Mouse (Mus musculus): ENCODE measurements around the gene Ttyh1.

Gene Ttyh1

DNA sequence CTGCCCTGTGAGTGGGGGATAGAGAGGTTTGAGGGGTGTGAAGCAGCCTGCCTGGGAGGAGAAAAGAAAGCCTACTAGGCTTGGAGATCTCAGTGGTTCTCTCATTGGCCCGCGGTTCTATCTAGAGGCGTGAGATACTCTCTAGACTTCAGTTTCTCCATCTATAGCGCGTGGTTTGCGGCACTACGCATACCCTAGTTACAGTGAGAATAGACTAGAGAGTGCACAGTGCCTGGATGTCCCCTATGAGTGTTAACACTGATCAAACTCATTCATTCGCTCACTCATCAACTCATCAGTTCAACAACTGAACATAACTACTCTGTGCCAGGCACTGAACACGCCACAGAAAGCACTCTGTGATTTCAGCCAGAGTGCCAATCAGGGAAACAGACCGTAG lies 3.6 kb downstream of the Ttyh1 start:
- no peak for DNase-seq (ENCODE audit: low read depth, low spot score)

DNA sequence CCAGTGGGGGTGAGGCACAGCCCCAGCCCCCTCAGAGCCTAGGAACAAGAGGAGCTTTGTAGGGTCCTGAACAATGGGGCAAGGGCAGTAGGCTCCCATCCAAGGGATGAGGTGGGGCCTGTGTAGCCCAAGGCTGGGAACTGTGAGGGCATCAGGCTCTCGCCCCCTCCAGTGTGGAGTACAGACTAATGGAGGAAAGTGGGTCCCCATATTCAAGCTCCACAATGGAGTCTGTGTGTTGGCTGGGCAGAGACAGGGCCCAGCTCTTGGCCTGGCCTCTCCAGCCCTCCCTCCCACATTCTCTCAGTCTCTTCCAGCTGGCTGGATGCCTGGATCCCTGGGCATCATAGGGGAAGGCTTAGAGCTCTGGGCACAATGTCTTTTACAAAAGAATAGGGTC lies 4.5 kb downstream of the Ttyh1 start:
- no peak for DNase-seq (ENCODE audit: low read depth, low spot score)

DNA sequence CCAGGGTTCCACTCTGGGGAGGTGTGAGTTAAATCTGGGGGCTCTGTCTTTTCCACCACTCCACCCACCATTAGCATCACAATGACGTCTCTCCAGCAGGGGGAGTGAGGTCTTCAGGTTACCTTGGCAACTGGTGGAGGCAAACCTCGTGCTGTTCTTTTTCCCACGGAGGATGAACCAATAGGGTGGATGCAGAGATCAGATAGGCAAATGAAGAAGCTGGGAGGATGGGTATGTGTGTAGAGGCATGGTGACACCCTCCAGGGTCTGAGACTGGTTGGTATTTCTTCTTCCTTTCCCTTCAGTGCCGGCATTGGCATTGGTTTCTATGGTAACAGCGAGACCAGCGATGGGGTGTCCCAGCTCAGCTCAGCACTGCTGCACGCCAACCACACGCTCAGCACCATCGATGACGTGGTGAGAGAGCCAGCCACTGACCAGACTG lies 5.1 kb downstream of the Ttyh1 start:
- DNase-seq (ENCODE audit: low read depth, low spot score): no peak

DNA sequence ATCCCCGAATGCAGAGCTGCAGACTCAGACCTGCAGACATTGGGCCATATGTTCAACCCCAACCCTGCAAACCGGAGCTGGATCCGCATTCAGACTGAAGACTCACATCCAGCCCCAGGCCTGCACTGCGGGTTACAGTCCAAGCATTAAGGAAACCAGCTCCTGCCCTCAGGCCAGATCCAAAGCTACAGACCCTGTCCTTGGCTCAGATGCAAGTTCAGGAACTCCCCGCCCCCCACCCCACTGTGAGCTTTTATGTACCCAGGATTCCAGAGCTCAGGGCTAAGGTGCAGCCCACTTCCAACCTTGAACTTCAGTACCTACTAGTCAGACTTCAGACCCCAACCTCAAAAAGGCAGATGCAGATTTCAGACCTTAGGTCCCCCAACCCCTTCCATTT lies 5.6 kb downstream of the Ttyh1 start:
- no peak for DNase-seq (ENCODE audit: low read depth, low spot score)

DNA sequence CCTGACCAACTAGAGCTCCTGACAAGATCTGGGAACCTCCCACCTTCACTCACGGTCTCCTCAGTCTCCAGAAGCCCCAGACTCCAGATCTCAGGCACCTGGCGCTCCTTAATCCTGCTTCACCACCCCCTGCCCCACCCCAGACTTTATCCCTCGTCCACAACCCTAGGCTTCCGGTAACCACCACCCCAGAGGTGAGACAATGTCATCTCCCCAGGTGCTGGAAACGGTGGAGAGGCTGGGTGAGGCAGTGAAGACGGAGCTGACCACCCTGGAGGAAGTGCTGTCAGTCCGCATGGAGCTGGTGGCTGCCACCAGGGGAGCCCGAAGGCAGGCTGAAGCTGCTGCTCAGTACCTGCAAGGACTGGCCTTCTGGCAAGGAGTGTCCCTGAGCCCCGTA lies 6.1 kb downstream of the Ttyh1 start:
- no peak for DNase-seq (ENCODE audit: low read depth, low spot score)

DNA sequence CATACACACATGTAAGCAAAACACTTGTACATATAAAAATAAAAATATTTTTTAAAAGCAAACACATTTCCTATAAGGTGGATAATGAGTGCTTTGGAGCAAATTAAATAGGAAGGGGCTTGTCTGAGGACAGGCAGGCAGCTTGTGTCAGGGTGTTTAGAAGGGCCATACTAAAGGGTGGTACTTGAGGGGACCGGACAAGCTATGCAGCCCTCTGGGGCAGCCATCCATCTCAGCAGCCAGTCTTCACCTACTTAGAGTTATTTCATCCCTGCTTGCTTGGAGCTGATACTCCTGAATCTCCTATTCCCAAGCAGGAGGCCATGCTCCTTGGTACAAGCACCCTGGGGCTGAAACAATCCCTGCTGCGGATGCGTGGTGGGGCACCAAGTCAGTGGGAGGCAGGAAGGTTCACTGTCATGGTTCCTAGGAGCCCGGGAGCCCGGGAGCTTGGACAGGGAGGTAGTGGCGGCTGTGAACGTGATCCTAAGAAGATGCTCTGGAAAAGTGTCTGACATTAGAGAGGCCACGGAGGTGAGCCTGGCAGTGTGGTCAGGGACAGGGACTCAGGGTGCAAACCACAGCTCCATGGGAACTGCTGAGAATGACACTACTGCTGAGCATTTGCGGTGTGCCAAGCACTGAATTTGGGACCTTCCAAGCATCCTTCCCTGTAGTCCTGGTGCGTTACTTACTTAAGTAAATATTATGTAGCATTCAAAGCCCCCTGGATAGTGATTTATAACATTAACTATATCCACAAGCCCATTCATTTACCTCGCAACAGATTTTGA lies 8.0 kb downstream of the Ttyh1 start:
- DNase-seq (ENCODE audit: low read depth, low spot score): no peak

DNA sequence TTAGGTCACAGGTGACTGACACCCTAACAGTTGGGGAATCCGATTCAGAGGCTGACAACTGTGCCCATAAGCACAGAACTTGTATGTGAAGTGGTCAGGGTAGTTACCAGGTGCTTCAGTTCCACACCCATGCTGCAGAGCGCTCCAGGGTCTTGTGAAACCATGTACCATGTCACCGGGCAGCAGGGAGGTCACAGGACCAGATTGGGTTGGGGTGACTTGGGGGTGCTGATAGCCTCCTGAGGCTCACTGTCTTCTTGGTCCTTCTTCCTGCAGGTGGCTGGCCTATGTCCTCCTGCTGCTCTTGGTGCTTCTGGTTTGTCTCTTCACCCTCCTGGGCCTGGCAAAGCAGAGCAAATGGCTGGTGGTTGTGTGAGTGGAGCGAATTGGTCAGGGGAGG lies 8.7 kb downstream of the Ttyh1 start:
- no peak for DNase-seq (ENCODE audit: low read depth, low spot score)

DNA sequence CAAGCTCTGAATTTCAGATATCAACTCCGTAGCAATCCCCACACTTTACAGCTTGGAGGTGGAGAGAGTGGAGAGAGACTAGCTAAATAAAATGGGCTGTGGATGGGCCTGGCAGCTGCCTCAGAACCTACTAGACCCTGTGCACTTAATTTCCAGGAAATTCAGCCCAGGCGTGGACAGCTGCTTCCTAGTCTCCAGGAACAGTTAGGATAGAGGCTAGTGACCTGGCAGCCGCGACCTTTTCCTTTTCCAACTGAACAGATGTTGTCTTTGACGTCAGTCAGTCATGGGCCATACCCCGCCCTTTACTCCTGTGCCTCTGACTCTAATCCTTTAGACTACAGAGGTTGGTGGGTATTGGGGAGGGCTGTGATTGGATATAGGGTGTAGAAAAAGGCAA lies 9.7 kb downstream of the Ttyh1 start:
- DNase-seq (ENCODE audit: low read depth, low spot score): no peak

DNA sequence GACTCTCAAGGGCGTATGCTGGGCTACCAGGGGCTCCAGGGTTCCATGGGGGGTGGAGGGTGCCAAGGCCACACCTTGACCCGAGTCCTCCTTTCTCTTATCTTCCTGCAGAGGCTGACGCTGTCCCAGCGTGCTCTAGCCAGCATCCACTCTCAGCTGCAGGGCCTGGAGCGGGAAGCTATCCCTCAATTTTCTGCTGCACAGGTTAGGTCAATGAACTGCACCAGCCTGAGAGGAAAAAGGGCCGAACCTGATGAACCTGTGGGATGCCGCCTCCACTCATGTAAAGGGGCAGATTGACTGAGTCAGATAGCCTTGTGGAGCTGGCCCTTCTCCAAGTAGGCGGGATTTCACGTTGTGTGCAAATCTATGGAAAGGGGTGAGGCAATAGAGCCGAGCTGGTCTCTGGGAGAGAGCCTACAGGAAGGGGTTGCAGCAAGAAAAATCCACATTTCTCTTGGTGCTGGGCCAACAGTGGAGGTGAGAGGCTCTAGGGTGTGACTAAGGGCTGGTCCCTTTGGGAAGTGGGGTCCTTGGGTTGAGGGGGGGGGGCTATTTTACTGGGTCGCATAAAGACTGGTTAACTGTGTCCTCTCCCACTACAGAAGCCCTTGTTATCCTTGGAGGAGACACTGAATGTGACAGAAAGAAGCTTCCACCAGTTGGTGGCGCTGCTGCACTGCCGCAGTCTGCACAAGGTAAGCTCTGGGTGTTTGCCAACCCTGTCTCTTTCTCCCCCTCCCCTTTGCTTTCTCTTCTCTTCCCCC lies 11.7 kb downstream of the Ttyh1 start:
- peak; percentile 78 for DNase-seq (ENCODE audit: low read depth, low spot score)

DNA sequence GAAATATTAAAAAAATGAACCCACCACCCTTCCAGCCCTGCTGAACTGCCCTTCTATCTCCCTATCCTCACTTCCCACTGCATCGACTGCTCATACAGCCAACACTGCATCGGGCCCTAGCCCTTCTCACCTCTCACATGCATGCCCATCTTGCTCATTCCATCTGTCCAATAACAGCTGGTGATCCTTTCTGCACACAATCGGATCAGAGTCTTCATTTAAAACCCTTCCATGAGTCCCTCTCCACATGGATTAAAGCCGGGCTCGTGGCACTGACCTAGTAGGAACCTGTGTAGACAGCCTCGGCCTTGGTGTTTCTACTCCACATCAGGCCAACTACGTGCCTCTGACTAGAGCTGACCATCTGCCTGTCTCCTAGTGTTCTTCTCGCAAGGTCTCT lies 12.8 kb downstream of the Ttyh1 start:
- no peak for DNase-seq (ENCODE audit: low read depth, low spot score)

DNA sequence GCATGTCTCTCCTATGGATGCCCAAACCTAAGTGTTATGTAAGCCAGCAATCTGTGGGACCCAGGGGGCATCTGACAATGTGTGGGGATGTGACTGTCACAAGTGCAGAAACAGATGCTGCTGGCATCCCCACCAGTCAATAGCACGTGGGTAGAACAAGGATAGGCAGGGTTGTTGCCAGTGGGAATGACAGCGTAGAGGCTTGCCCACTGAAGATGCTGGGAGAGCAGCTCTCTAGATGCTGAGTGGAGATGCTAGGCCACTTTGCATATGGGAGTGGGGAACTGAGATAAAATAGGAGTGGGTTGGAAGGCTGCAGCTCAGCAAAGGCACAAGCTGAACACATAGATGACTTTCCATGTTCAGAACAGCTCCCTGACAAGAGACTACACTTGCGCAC lies 13.4 kb downstream of the Ttyh1 start:
- DNase-seq (ENCODE audit: low read depth, low spot score): no peak

DNA sequence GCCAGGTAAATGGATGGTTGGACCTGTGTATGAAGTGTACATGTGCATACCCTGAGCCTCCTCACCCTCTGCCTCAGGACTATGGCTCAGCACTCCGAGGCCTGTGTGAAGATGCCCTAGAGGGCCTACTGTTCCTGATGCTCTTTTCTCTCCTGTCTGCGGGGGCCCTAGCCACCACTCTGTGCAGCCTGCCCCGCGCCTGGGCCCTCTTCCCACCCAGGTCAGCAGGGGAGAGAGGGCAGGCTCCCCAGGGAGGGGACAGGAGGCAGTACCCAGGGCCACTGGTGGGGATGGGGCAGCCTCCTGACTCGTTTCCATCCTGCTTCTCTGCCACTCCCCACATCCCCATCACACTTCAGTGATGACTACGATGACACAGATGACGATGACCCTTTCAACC lies 13.8 kb downstream of the Ttyh1 start:
- no peak for DNase-seq (ENCODE audit: low read depth, low spot score)

DNA sequence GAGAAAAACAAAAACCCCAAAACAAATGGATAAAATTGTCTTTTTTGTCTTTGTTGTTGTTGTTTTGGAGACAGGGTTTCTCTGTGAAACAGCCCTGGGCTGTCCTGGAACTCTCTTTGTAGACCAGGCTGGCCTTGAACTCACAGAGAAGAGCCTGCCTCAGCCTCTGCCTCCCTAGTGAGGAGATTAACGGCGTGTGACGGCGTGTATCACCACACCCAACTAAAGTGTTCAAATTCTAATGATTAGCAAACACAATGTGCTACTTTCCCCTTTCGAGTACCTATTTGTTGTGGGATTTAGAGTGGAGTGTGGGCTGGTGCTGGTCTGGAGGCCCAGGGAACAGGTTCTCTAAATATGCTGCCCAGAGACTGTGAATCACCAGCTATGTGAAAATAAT lies 15.7 kb downstream of the Ttyh1 start:
- DNase-seq (ENCODE audit: low read depth, low spot score): no peak

DNA sequence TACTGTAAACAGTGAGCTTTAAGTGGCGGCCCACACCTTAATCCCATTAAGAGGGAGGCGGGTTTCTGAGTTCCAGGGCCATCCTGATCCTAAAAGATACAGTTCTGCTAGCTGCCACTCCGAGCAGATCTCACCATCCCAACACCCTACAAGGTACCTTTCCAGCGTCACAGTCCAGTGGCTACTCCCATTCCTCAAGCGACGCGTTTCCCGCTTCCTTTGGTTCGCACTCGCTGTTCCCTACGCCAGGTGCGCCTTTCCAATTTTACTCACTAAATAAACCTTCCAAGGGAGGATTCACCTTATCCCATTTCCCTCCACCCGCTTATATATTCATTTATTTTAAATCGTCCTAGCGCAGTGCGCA lies 17.2 kb downstream of the Ttyh1 start:
- no peak for DNase-seq (ENCODE audit: low read depth, low spot score)

DNA sequence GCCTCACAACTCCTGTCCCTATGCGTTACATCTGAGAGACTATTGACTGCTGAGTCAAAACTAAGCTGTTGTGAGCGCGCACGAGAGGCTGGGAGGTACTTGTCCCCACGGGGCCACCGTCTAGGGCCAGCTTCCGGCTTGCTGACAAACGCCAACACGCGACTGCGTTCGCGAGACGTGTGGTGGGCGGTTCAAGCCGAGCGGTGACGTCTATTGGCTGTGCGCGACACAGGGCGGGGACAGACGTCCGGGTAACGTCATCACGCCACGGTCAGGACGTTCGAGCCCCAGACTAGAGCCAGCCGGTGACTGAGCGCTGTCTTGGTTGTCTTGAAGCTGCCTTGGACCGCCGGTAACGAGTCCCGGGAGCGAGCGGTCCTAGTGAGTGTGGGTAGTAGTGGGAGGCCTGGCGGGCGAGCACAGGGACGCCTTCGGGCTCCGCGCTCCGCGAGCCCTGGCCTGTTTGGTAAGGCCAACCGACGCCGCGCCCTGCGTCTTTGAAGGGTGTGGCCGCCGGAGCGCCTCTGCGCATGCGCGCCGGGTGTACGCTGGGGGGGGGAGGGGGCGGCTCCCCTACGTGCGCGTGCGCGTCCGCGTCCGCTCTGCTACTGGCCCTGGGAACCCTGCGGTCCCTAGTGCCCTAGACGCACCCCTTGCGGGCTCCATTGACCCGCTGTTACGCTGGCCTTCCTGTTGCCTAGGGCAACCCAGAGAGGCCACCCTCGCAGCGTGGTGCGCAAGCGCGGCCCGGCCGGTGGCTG lies 17.7 kb downstream of the Ttyh1 start, which contains the start of gene Leng8:
Leng8 (plus strand) TSS at position 269 of the 761 bp plus-strand sequence.
- peak; percentile 99 for DNase-seq (ENCODE audit: low read depth, low spot score)

DNA sequence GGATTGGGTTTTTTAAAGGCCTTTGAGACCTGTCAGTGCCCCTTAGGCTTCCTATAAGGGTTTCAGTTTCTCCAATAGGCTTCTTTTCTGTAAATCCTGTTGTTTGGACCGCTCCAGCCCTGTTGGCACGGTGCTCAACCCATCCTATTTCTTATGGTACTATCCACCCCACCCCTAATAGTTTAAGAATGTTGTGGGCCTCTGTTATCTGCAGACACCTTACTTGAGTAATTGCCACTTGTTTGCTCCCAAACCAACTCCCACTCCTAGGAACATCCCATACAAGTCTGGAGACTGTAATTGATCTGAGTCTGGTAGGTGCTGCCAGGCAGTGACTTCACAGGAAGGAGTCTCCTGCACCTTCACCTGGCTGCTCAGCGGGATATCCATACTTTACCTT lies 18.5 kb downstream of the Ttyh1 start:
- DNase-seq (ENCODE audit: low read depth, low spot score): no peak

DNA sequence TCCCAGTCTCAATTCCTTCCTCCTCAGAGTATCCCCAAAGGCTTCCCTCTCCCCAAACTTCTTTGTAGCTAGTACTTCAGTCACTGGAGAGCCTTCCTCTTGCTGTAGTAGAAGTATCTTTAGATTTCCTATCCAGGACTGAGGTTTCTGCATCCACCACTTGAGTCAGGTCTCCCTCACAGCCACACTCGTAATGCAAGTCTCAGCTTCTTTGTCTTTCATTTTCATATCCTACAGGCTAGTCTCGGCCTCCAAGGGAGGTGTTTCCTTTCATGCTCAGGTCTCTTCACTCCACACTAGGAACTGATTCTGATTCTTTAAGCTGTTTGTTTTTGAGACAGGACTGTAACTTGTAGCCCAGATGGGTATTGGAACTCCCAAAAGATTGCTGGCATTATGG lies 19.0 kb downstream of the Ttyh1 start:
- no peak for DNase-seq (ENCODE audit: low read depth, low spot score)

DNA sequence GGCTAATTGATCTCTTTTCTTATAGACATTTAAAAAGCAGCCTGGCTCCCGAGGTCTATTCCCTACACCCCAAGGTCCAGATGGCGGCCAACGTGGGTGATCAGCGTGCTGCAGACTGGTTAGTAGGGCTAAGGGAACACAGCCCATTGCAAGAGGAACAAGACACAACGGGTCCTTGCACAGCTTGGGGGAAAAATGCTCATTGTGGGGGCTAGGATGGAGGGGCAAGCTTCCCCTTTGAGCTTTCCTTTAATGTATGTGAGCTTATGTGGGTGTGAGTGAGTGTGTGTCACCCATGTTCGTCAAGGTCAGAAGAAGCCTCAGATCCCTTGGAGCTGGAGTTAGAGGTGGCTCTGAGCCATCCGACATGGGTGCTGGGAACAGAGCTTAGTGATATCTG lies 19.5 kb downstream of the Ttyh1 start:
- DNase-seq (ENCODE audit: low read depth, low spot score): no peak

DNA sequence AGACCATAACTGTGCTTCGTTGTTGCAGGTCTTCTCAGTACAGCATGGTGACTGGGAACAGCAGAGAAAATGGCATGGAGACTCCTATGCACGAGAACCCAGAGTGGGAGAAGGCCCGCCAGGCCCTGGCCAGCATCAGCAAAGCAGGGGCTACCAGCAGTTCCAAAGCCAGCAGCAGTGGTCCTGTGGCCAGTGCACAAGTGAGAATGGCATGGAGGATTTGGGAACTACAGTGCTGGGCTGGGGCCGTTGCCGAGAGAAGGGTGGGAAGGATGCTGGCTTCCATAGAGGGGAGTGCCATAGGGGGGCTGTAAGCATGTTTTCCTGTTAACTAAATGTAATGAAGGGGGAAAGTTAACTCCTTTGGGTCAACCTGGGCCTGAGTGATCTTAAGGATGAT lies 20.2 kb downstream of the Ttyh1 start:
- DNase-seq (ENCODE audit: low read depth, low spot score): no peak

DNA sequence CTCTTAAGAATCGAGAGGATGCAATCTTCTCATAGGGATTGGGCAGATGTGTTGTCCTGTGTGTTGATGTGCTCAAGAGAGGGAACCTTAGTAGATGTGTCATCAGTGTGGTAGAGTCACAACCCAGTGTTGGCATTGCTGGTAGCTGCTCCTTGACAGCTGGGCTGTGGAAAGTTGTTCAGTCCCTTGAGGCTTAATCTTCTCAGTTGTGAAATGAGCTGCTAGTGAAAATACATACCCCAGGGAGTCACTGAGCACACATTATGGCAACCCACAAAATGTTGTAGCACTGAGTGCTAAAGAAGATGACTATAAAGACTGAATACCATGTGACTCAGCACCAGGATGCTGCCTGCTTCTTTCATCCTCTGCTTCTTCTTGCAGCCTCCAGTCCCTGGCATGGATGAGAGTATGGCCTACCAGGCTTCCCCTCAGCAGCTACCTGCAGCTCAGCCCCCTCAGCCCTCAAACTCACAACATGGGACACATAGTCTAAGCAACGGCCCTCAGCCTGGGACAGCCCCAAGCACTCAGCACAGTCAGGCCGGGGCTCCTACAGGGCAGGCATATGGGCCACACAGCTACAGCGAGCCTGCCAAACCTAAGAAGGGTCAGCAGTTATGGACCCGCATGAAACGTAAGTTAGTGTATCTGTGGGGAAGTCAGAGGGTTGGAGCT lies 22.6 kb downstream of the Ttyh1 start:
- DNase-seq (ENCODE audit: low read depth, low spot score): no peak

DNA sequence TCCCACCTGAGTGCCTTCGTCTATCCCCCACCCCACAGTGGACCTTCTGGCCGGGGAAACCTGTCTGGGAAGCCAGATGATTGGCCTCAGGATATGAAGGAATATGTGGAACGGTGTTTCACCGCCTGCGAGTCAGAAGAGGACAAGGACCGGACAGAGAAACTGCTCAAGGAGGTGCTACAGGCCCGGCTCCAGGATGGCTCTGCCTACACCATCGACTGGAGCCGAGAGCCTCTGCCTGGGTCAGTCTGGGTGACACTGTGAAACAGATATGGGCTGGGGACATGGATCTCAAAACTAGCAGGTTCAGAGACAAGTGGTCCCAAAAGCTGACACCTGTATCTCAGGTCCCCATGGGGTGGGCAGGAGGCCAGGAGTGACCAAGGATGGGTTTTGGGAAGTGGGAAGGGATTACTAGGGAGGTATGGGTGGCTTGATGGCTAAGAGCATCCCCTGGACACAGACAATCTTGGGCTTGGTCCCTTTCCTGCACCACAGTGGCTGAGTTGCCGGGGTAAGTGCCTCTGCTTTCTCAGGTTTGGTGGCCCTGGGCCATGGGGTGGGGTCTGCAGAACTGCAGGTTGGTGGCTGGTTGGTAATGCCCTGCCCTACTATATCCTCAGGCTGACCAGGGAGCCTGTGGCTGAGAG lies 23.7 kb downstream of the Ttyh1 start:
- DNase-seq (ENCODE audit: low read depth, low spot score): no peak

All from retina, adult 2 months (tissue).